Mouse (Mus musculus) lung, adult 2 months (tissue): ENCODE measurements around the gene Rnasek.

Experiments
- CTCF ChIP-seq: fragments of 200-500 bp; IDR thresholded peaks from 2 replicates; pipeline ENCODE4 v1.5.1; 2011; ENCODE audit warnings: mild to moderate bottlenecking, low read length, control low read depth; ENCODE audit not compliant: insufficient read depth
- POLR2A ChIP-seq: fragments of 200-500 bp; IDR thresholded peaks from 2 replicates; pipeline ENCODE4 v1.6.1; 2011; ENCODE audit warnings: low read depth, mild to moderate bottlenecking, control low read depth, low read length, borderline replicate concordance; ENCODE audit errors: extremely low read depth

- no peak for TF ChIP-seq CTCF
- TF ChIP-seq POLR2A: no peak
Measured at GRCm38 (mm10) chr11:70198332-70198731, 41.3 kb downstream of the Rnasek start.
